8 mouse cellular contexts compared by ENCODE assay signal in the genomic region with DNA sequence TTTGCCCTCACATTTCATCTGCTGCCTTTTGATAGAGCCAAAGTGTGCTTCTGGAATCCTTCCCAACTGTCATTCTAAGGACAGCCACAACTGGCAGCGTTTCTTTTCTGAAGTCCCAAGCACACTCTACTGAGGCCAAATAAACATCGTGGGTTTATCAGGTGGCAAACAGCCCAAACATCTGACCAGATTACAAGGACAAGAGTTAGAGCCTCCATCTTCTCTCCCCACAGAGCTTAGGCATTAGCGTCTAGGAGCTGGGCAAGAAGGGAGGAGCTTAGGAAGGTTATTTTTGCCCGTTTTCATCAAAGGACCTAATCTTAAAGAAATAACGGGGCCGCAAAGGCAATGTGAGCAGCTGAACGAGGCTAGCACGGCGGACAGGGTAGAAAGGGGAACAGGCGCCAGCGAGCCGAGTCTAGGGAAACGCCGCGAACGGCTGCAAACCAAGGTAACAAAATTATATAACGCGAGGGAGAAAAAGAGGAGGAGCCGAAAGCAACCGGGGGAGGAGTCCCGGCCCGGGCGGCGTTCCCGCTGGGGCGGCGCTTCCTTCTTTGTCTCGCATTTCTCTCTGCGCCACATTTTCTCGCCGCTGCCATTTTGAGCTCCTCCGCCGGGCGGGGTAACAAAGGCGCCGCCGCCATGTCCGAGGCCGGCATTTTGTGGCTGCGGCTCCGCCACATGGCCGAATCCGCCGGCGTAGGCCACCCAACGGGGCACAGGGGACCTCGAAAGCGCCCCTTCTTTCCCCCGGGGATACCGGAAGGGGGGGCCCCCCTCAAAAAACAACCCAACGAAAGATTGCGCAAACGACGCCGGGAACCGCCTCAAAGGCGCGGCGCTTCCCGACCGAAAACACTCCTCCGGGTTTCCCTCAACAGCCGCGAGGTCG. TPM values are rescaled to one million over a fixed set of nuclear protein-coding genes. Genes with fewer than 3 reads are reported as not detected.
A peak's percentile ranks its signal among the peaks of the same experiment; 100 is the strongest.
DNase-seq lines count a peak whose midpoint lies in the region; ATAC-seq and TF ChIP-seq lines count a peak whose summit lies in the region.

No protein-coding gene starts in this region.

- peak overlapping the region; percentile 88 for H3K4me3 ChIP-seq in bone marrow, adult 2 months (replicated peaks; ENCODE audit: control insufficient read depth, low read depth, low read length)
- peak overlapping the region; percentile 82 for H3K4me3 ChIP-seq in embryonic facial prominence, embryonic 15.5 days (replicated peaks)
- peak overlapping the region; percentile 95 for H3K4me3 ChIP-seq in heart, embryonic 10.5 days
- H3K4me3 ChIP-seq in kidney, embryonic 15.5 days (replicated peaks), result peak overlapping the region; percentile 87

- H3K27me3 ChIP-seq in embryonic facial prominence, embryonic 15.5 days, result no peaks in the 10 kb centered on the region
- H3K27me3 ChIP-seq in heart, embryonic 10.5 days (ENCODE audit: insufficient read depth, poor library complexity, severe bottlenecking), result no peaks in the 10 kb centered on the region
- no peaks in the 10 kb centered on the region for H3K27me3 ChIP-seq in kidney, embryonic 15.5 days

- TF ChIP-seq POLR2A in bone marrow, adult 2 months (IDR thresholded peaks at IDR 0.05; ENCODE audit: borderline replicate concordance, control insufficient read depth, low read depth, low read length), result peak; percentile 54; the same call in 1 of the 2 replicates

- peak overlapping the region; percentile 99 for H3K27ac ChIP-seq in bone marrow, adult 2 months (ENCODE audit: control insufficient read depth, insufficient read depth, low read depth, low read length, poor library complexity)
- H3K27ac ChIP-seq in embryonic facial prominence, embryonic 15.5 days (replicated peaks), result peak overlapping the region; percentile 100
- H3K27ac ChIP-seq in heart, embryonic 10.5 days, result peak overlapping the region; percentile 100
- H3K27ac ChIP-seq in kidney, embryonic 15.5 days, result peak overlapping the region; percentile 100

- DNase-seq in A20 (ENCODE audit: low read depth, low spot score) (peak; percentile 92), liver (peak; percentile 92)
- peak; percentile 91 for DNase-seq in heart, embryonic 10.5 days (ENCODE audit: low spot score)
- DNase-seq in monocyte, adult 2 months (ENCODE audit: low read depth in 1 of 2, low spot score in 2 of 2), result peak; percentile 43 to 83
- peak; percentile 85 to 87 for DNase-seq in spleen, postnatal 14 days (ENCODE audit: low spot score in 2 of 2)

- H3K4me1 ChIP-seq in bone marrow, adult 2 months (ENCODE audit: control insufficient read depth, insufficient read depth, low read length), result peaks cover 2% of the 10 kb centered on the region; the same call in 1 of the 2 replicates
- peaks cover 20% of the 10 kb centered on the region for H3K4me1 ChIP-seq in embryonic facial prominence, embryonic 15.5 days
- H3K4me1 ChIP-seq in heart, embryonic 10.5 days, result peaks cover 5% of the 10 kb centered on the region; the same call in 1 of the 2 replicates
- peaks cover 29% of the 10 kb centered on the region for H3K4me1 ChIP-seq in kidney, embryonic 15.5 days

- under 1% methylated on average over 65 of the region's 65 CpGs for WGBS in bone marrow, adult 2 months
- under 1% methylated on average over 65 of the region's 65 CpGs for WGBS in embryonic facial prominence, embryonic 15.5 days
- under 1% methylated on average over 65 of the region's 65 CpGs for WGBS in heart, embryonic 10.5 days
- WGBS in kidney, embryonic 15.5 days, result under 1% methylated on average over 65 of the region's 65 CpGs

- H3K4me2 ChIP-seq in embryonic facial prominence, embryonic 15.5 days (replicated peaks), result peak overlapping the region; percentile 69
- peak overlapping the region; percentile 72 for H3K4me2 ChIP-seq in kidney, embryonic 15.5 days

- H3K9me3 ChIP-seq in embryonic facial prominence, embryonic 15.5 days (replicated peaks), result no peaks in the 10 kb centered on the region
- no peaks in the 10 kb centered on the region for H3K9me3 ChIP-seq in heart, embryonic 10.5 days
- no peaks in the 10 kb centered on the region for H3K9me3 ChIP-seq in kidney, embryonic 15.5 days (replicated peaks)

- ATAC-seq in embryonic facial prominence, embryonic 15.5 days (ENCODE audit: insufficient number of reproducible peaks, low FRiP score, low TSS enrichment, low read depth), result peak; percentile 30; the same call in 1 of the 2 replicates
- ATAC-seq in kidney, embryonic 15.5 days (replicated peaks; ENCODE audit: low FRiP score), result peak; percentile 30; the same call in 1 of the 2 replicates

- H3K36me3 ChIP-seq in embryonic facial prominence, embryonic 15.5 days, result peaks cover 36% of the 10 kb centered on the region
- H3K36me3 ChIP-seq in heart, embryonic 10.5 days, result peaks cover 60% of the 10 kb centered on the region
- H3K36me3 ChIP-seq in kidney, embryonic 15.5 days, result peaks cover 49% of the 10 kb centered on the region

- peak overlapping the region; percentile 93 for H3K9ac ChIP-seq in embryonic facial prominence, embryonic 15.5 days
- H3K9ac ChIP-seq in kidney, embryonic 15.5 days, result peak overlapping the region; percentile 97

- TF ChIP-seq CTCF in bone marrow, adult 2 months (IDR thresholded peaks at IDR 0.05; ENCODE audit: control insufficient read depth, insufficient read depth, low read length), result no peak

RNA-seq across cellular contexts. Expression of gene Ddx5, which starts 1.6 kb away (rescaled TPM):
- 448 and 600 TPM in 2 replicates for polyA plus RNA-seq in bone marrow, adult 2 months (2011; ENCODE audit: insufficient read depth, insufficient read length, low replicate concordance, missing spikeins)
- 297 and 314 TPM in 2 replicates for polyA plus RNA-seq in embryonic facial prominence, embryonic 15.5 days (2015; fragmentation: Nextera tagmentation; extraction: Ambion mirVana)
- polyA plus RNA-seq in heart, embryonic 10.5 days (2016; fragmentation: Nextera tagmentation; extraction: Ambion mirVana), result 203 and 259 TPM in 2 replicates
- polyA plus RNA-seq in kidney, embryonic 15.5 days (2015; fragmentation: Nextera tagmentation; extraction: Ambion mirVana), result 344 and 366 TPM in 2 replicates

RNA-seq across cellular contexts. Expression of gene Cep95, which starts 1.7 kb away (rescaled TPM):
- polyA plus RNA-seq in bone marrow, adult 2 months (2011; ENCODE audit: insufficient read depth, insufficient read length, low replicate concordance, missing spikeins), result 39.6 and 53.9 TPM in 2 replicates
- 23.1 and 23.6 TPM in 2 replicates for polyA plus RNA-seq in embryonic facial prominence, embryonic 15.5 days (2015; fragmentation: Nextera tagmentation; extraction: Ambion mirVana)
- polyA plus RNA-seq in heart, embryonic 10.5 days (2016; fragmentation: Nextera tagmentation; extraction: Ambion mirVana), result 15.8 and 18.3 TPM in 2 replicates
- 21.7 and 22.0 TPM in 2 replicates for polyA plus RNA-seq in kidney, embryonic 15.5 days (2015; fragmentation: Nextera tagmentation; extraction: Ambion mirVana)

RNA-seq across cellular contexts. Expression of gene Polg2, which starts 8.0 kb away (rescaled TPM):
- 4.9 and 6.1 TPM in 2 replicates for polyA plus RNA-seq in bone marrow, adult 2 months (2011; ENCODE audit: insufficient read depth, insufficient read length, low replicate concordance, missing spikeins)
- 12.7 and 13.8 TPM in 2 replicates for polyA plus RNA-seq in embryonic facial prominence, embryonic 15.5 days (2015; fragmentation: Nextera tagmentation; extraction: Ambion mirVana)
- 9.4 and 9.9 TPM in 2 replicates for polyA plus RNA-seq in heart, embryonic 10.5 days (2016; fragmentation: Nextera tagmentation; extraction: Ambion mirVana)
- polyA plus RNA-seq in kidney, embryonic 15.5 days (2015; fragmentation: Nextera tagmentation; extraction: Ambion mirVana), result 10.2 and 12.1 TPM in 2 replicates

RNA-seq across cellular contexts. Expression of gene Milr1, which starts 36.4 kb away (rescaled TPM):
- 8.9 and 38.3 TPM in 2 replicates for polyA plus RNA-seq in bone marrow, adult 2 months (2011; ENCODE audit: insufficient read depth, insufficient read length, low replicate concordance, missing spikeins)
- polyA plus RNA-seq in embryonic facial prominence, embryonic 15.5 days (2015; fragmentation: Nextera tagmentation; extraction: Ambion mirVana), result 2.6 and 3.0 TPM in 2 replicates
- 0.46 and 1.2 TPM in 2 replicates for polyA plus RNA-seq in heart, embryonic 10.5 days (2016; fragmentation: Nextera tagmentation; extraction: Ambion mirVana)
- polyA plus RNA-seq in kidney, embryonic 15.5 days (2015; fragmentation: Nextera tagmentation; extraction: Ambion mirVana), result 1.0 and 1.7 TPM in 2 replicates

RNA-seq across cellular contexts. Expression of gene Pecam1, which starts 37.0 kb away (rescaled TPM):
- 21.7 and 33.5 TPM in 2 replicates for polyA plus RNA-seq in bone marrow, adult 2 months (2011; ENCODE audit: insufficient read depth, insufficient read length, low replicate concordance, missing spikeins)
- 43.6 and 43.7 TPM in 2 replicates for polyA plus RNA-seq in embryonic facial prominence, embryonic 15.5 days (2015; fragmentation: Nextera tagmentation; extraction: Ambion mirVana)
- 40.6 and 56.0 TPM in 2 replicates for polyA plus RNA-seq in heart, embryonic 10.5 days (2016; fragmentation: Nextera tagmentation; extraction: Ambion mirVana)
- 59.3 and 66.5 TPM in 2 replicates for polyA plus RNA-seq in kidney, embryonic 15.5 days (2015; fragmentation: Nextera tagmentation; extraction: Ambion mirVana)

Comparison
In these comparisons a context has a peak if more than half of its experiments do, and no peak if none do; other contexts are left out.
1. Peak in every context shown above with its lines: DNase-seq, ATAC-seq, H3K4me3 ChIP-seq and H3K27ac ChIP-seq.